Comparison of ENCODE assay signal across 29 mouse cellular contexts in genomic region chr3:89230561-89230960, GRCm38 (mm10). TPM values are rescaled to one million over a fixed set of nuclear protein-coding genes. Genes with fewer than 3 reads are reported as not detected.
DNase-seq lines count a peak whose midpoint lies in the region; ATAC-seq lines count a peak whose summit lies in the region.
"Had no signal": no experiment of that assay in that cellular context is flagged by ENCODE, and none has a peak within 500 bp of the region (broad histone marks: within the 10 kb centered on the region; RNA-seq: fewer than 3 reads in every experiment).

No protein-coding gene starts in this region.

- H3K27ac ChIP-seq in kidney, embryonic 16.5 days (ENCODE audit: low read length) = no peak overlapping the region
- H3K27ac ChIP-seq in lung, embryonic 16.5 days (ENCODE audit: low read length) = no peak overlapping the region
- H3K27ac ChIP-seq in stomach, embryonic 15.5 days = no peak overlapping the region
- H3K27ac ChIP-seq: embryonic facial prominence, embryonic 12.5 days; intestine, embryonic 15.5 days; layer of hippocampus, adult 2 months; left cerebral cortex, adult 2 months; limb, embryonic 12.5 days; liver, embryonic 15.5 days; midbrain, embryonic 12.5 days; neural tube, embryonic 15.5 days had no signal

- H3K4me3 ChIP-seq in kidney, embryonic 16.5 days (ENCODE audit: low read length) = no peak overlapping the region
- H3K4me3 ChIP-seq in lung, embryonic 16.5 days (ENCODE audit: low read length) = peak overlapping the region; percentile 53
- peak overlapping the region; percentile 25; the same call in 1 of the 2 replicates for H3K4me3 ChIP-seq in stomach, embryonic 15.5 days (replicated peaks)
- H3K4me3 ChIP-seq: embryonic facial prominence, embryonic 12.5 days; intestine, embryonic 15.5 days; layer of hippocampus, adult 2 months; left cerebral cortex, adult 2 months; limb, embryonic 12.5 days; liver, embryonic 15.5 days; midbrain, embryonic 12.5 days; neural tube, embryonic 15.5 days had no signal

- H3K9ac ChIP-seq in kidney, embryonic 16.5 days (replicated peaks; ENCODE audit: low read length) = no peak overlapping the region
- H3K9ac ChIP-seq in lung, embryonic 16.5 days (ENCODE audit: low read length) = no peak overlapping the region; the same call in 1 of the 2 replicates
- H3K9ac ChIP-seq in stomach, embryonic 15.5 days = 0 out of 2 replicates have a peak overlapping the region, but pooled peaks have one; percentile 1
- H3K9ac ChIP-seq: embryonic facial prominence, embryonic 12.5 days; forebrain, postnatal 0 days; intestine, embryonic 15.5 days; limb, embryonic 12.5 days; liver, embryonic 15.5 days; midbrain, embryonic 12.5 days; neural tube, embryonic 15.5 days had no signal

- WGBS in kidney, embryonic 16.5 days = 93% methylated on average over 2 of the region's 2 CpGs
- 64% methylated on average over 2 of the region's 2 CpGs for WGBS in lung, embryonic 16.5 days
- WGBS in stomach, embryonic 15.5 days = 77% methylated on average over 2 of the region's 2 CpGs

- H3K4me1 ChIP-seq in kidney, embryonic 16.5 days (ENCODE audit: insufficient read depth, low read length) = peaks cover 54% of the 10 kb centered on the region
- H3K4me1 ChIP-seq in lung, embryonic 16.5 days (replicated peaks; ENCODE audit: control insufficient read depth, insufficient read depth, low read length) = peaks cover 31% of the 10 kb centered on the region
- H3K4me1 ChIP-seq in stomach, embryonic 15.5 days = peaks cover 32% of the 10 kb centered on the region

- peaks cover 3% of the 10 kb centered on the region; the same call in 1 of the 2 replicates for H3K27me3 ChIP-seq in kidney, embryonic 16.5 days (ENCODE audit: insufficient read depth, low read length)
- H3K27me3 ChIP-seq in lung, embryonic 16.5 days (ENCODE audit: control insufficient read depth, insufficient read depth, low read depth, low read length) = no peaks in the 10 kb centered on the region
- H3K27me3 ChIP-seq in stomach, embryonic 15.5 days (replicated peaks) = no peaks in the 10 kb centered on the region
- H3K27me3 ChIP-seq: midbrain, embryonic 12.5 days; neural tube, embryonic 15.5 days; Patski had no signal

- no peak for ATAC-seq in kidney, embryonic 16.5 days (ENCODE audit: low FRiP score, low TSS enrichment)
- ATAC-seq in lung, embryonic 16.5 days (ENCODE audit: low read depth) = no peak
- ATAC-seq in stomach, embryonic 15.5 days (ENCODE audit: insufficient read depth, low FRiP score, low read depth) = no peak
- ATAC-seq: forebrain, postnatal 0 days; hindbrain, embryonic 16.5 days; intestine, embryonic 15.5 days; Patski had no signal

- 0 out of 2 replicates have a peak overlapping the region, but pooled peaks have one; percentile 9 for H3K4me2 ChIP-seq in kidney, embryonic 16.5 days (replicated peaks; ENCODE audit: low read depth, low read length)
- peak overlapping the region; percentile 83 for H3K4me2 ChIP-seq in lung, embryonic 16.5 days (ENCODE audit: low read depth, low read length)
- H3K4me2 ChIP-seq in stomach, embryonic 15.5 days = peak overlapping the region; percentile 82
- H3K4me2 ChIP-seq: embryonic facial prominence, embryonic 12.5 days; intestine, embryonic 15.5 days; limb, embryonic 12.5 days; liver, embryonic 15.5 days; midbrain, embryonic 12.5 days; neural tube, embryonic 15.5 days had no signal

- no peaks in the 10 kb centered on the region for H3K36me3 ChIP-seq in kidney, embryonic 16.5 days (ENCODE audit: insufficient read depth, low read length)
- H3K36me3 ChIP-seq in lung, embryonic 16.5 days (ENCODE audit: control insufficient read depth, insufficient read depth, low read length) = no peaks in the 10 kb centered on the region
- no peaks in the 10 kb centered on the region for H3K36me3 ChIP-seq in stomach, embryonic 15.5 days
- H3K36me3 ChIP-seq: embryonic facial prominence, embryonic 12.5 days; intestine, embryonic 15.5 days; liver, embryonic 15.5 days had no signal

- DNase-seq in kidney, adult 11 months = no peak
- DNase-seq in lung, postnatal 10 days = no peak
- peak; percentile 56 for DNase-seq in induced T-regulatory cell, adult 2 months (ENCODE audit: low read depth)
- no peak for DNase-seq in spleen, postnatal 14 days (ENCODE audit: low spot score in 2 of 2)
- no peak for DNase-seq in cerebellum, postnatal 10 days
- DNase-seq: adrenal gland, postnatal 10 days; cerebellum, adult 11 months; cerebellum, adult 9-10 months; embryo, embryonic 11 days; forebrain, postnatal 0 days; gastrocnemius, postnatal 10 days; heart, postnatal 14 days; kidney, adult 8-10 months; kidney, postnatal 14 days; retina, postnatal 1 day; right cerebral cortex, postnatal 14 days had no signal

- H3K9me3 ChIP-seq in kidney, embryonic 16.5 days (ENCODE audit: low read length) = no peaks in the 10 kb centered on the region
- H3K9me3 ChIP-seq in lung, embryonic 16.5 days (ENCODE audit: control insufficient read depth, low read length) = no peaks in the 10 kb centered on the region
- no peaks in the 10 kb centered on the region for H3K9me3 ChIP-seq in stomach, embryonic 15.5 days
- H3K9me3 ChIP-seq: embryonic facial prominence, embryonic 12.5 days; intestine, embryonic 15.5 days; limb, embryonic 12.5 days; liver, embryonic 15.5 days; midbrain, embryonic 12.5 days; neural tube, embryonic 15.5 days had no signal

RNA-seq across cellular contexts. Expression of gene Muc1, which starts 1.7 kb away (rescaled TPM):
- polyA plus RNA-seq in kidney, embryonic 16.5 days (2015; fragmentation: Nextera tagmentation; extraction: Ambion mirVana) = 20.0 and 23.6 TPM in 2 replicates
- 151 and 162 TPM in 2 replicates for polyA plus RNA-seq in lung, embryonic 16.5 days (2015; fragmentation: Nextera tagmentation; extraction: Ambion mirVana)
- 64.2 and 89.1 TPM in 2 replicates for polyA plus RNA-seq in stomach, embryonic 15.5 days (2015; fragmentation: Nextera tagmentation; extraction: Ambion mirVana)
- polyA plus RNA-seq: liver, embryonic 15.5 days had no signal

RNA-seq across cellular contexts. Expression of gene Mtx1, which starts 3.7 kb away (rescaled TPM):
- 227 and 235 TPM in 2 replicates for polyA plus RNA-seq in kidney, embryonic 16.5 days (2015; fragmentation: Nextera tagmentation; extraction: Ambion mirVana)
- 174 and 188 TPM in 2 replicates for polyA plus RNA-seq in lung, embryonic 16.5 days (2015; fragmentation: Nextera tagmentation; extraction: Ambion mirVana)
- 197 and 199 TPM in 2 replicates for polyA plus RNA-seq in stomach, embryonic 15.5 days (2015; fragmentation: Nextera tagmentation; extraction: Ambion mirVana)

RNA-seq across cellular contexts. Expression of gene Krtcap2, which starts 15.2 kb away (rescaled TPM):
- 272 and 300 TPM in 2 replicates for polyA plus RNA-seq in kidney, embryonic 16.5 days (2015; fragmentation: Nextera tagmentation; extraction: Ambion mirVana)
- 304 and 314 TPM in 2 replicates for polyA plus RNA-seq in lung, embryonic 16.5 days (2015; fragmentation: Nextera tagmentation; extraction: Ambion mirVana)
- polyA plus RNA-seq in stomach, embryonic 15.5 days (2015; fragmentation: Nextera tagmentation; extraction: Ambion mirVana) = 374 and 406 TPM in 2 replicates

RNA-seq across cellular contexts. Expression of gene Trim46, which starts 15.5 kb away (rescaled TPM):
- 4.7 and 6.0 TPM in 2 replicates for polyA plus RNA-seq in kidney, embryonic 16.5 days (2015; fragmentation: Nextera tagmentation; extraction: Ambion mirVana)
- polyA plus RNA-seq in lung, embryonic 16.5 days (2015; fragmentation: Nextera tagmentation; extraction: Ambion mirVana) = 7.2 and 7.7 TPM in 2 replicates
- 4.6 and 5.9 TPM in 2 replicates for polyA plus RNA-seq in stomach, embryonic 15.5 days (2015; fragmentation: Nextera tagmentation; extraction: Ambion mirVana)

RNA-seq across cellular contexts. Expression of gene Thbs3, which starts 15.6 kb away (rescaled TPM):
- 18.2 and 18.4 TPM in 2 replicates for polyA plus RNA-seq in kidney, embryonic 16.5 days (2015; fragmentation: Nextera tagmentation; extraction: Ambion mirVana)
- polyA plus RNA-seq in lung, embryonic 16.5 days (2015; fragmentation: Nextera tagmentation; extraction: Ambion mirVana) = 57.7 and 65.4 TPM in 2 replicates
- 29.0 and 29.2 TPM in 2 replicates for polyA plus RNA-seq in stomach, embryonic 15.5 days (2015; fragmentation: Nextera tagmentation; extraction: Ambion mirVana)

Comparison
In these comparisons a context has a peak if more than half of its experiments do, and no peak if none do; other contexts are left out.
1. H3K4me2 ChIP-seq: peak in every context shown above with its lines; median percentile 83 in lung, embryonic 16.5 days; 82 in stomach, embryonic 15.5 days; 9 in kidney, embryonic 16.5 days.